ENCODE assay signal across 8 mouse cellular contexts in genomic region chr1:172410806-172411205, GRCm38 (mm10). TPM values are rescaled to one million over a fixed set of nuclear protein-coding genes. Genes with fewer than 3 reads are reported as not detected.
DNase-seq lines count a peak whose midpoint lies in the region; ATAC-seq lines count a peak whose summit lies in the region.

No protein-coding gene starts in this region.

- H3K27ac ChIP-seq in forebrain, embryonic 14.5 days (ENCODE audit: low read depth, low read length): no peak overlapping the region
- H3K27ac ChIP-seq in forebrain, embryonic 15.5 days (replicated peaks): no peak overlapping the region

- no peaks in the 10 kb centered on the region for H3K36me3 ChIP-seq in forebrain, embryonic 14.5 days (ENCODE audit: control insufficient read depth, insufficient read depth, low read length)
- H3K36me3 ChIP-seq in forebrain, embryonic 15.5 days: no peaks in the 10 kb centered on the region

- H3K9me3 ChIP-seq in forebrain, embryonic 14.5 days (replicated peaks; ENCODE audit: control insufficient read depth, low read length): no peaks in the 10 kb centered on the region
- no peaks in the 10 kb centered on the region for H3K9me3 ChIP-seq in forebrain, embryonic 15.5 days

- H3K4me2 ChIP-seq in forebrain, embryonic 14.5 days (ENCODE audit: low read length): no peak overlapping the region
- no peak overlapping the region for H3K4me2 ChIP-seq in forebrain, embryonic 15.5 days (replicated peaks)

- H3K4me1 ChIP-seq in forebrain, embryonic 14.5 days (ENCODE audit: control insufficient read depth, insufficient read depth, low read length): no peaks in the 10 kb centered on the region
- H3K4me1 ChIP-seq in forebrain, embryonic 15.5 days: no peaks in the 10 kb centered on the region

- peak; percentile 64 for DNase-seq in forebrain, embryonic 14.5 days (ENCODE audit: low spot score)
- DNase-seq in CD4-positive helper T cell, adult 2 months (ENCODE audit: low read depth, low spot score): peak; percentile 55
- DNase-seq in adrenal gland, postnatal 36 days: peak; percentile 63 to 80
- DNase-seq in gastrocnemius, adult 18-20 months (ENCODE audit: low spot score): peak; percentile 46
- DNase-seq in kidney, postnatal 4 days: peak; percentile 87 to 88
- peak; percentile 47 to 77 for DNase-seq in lung, postnatal 4 days
- DNase-seq in spleen, postnatal 36 days (ENCODE audit: low spot score in 2 of 2): peak; percentile 56 to 71

- no peaks in the 10 kb centered on the region for H3K27me3 ChIP-seq in forebrain, embryonic 14.5 days (replicated peaks; ENCODE audit: control insufficient read depth, insufficient read depth, low read length)
- H3K27me3 ChIP-seq in forebrain, embryonic 15.5 days: peaks cover 3% of the 10 kb centered on the region; the same call in 1 of the 2 replicates

- H3K9ac ChIP-seq in forebrain, embryonic 14.5 days (ENCODE audit: low read length): no peak overlapping the region
- no peak overlapping the region for H3K9ac ChIP-seq in forebrain, embryonic 15.5 days (replicated peaks)

- no peak overlapping the region for H3K4me3 ChIP-seq in forebrain, embryonic 14.5 days (ENCODE audit: low read depth, low read length)
- H3K4me3 ChIP-seq in forebrain, embryonic 15.5 days: no peak overlapping the region

- WGBS in forebrain, embryonic 14.5 days: 7% methylated on average over 4 of the region's 4 CpGs
- WGBS in forebrain, embryonic 15.5 days: 8% methylated on average over 4 of the region's 4 CpGs

- ATAC-seq in forebrain, embryonic 14.5 days: no peak
- no peak for ATAC-seq in forebrain, embryonic 15.5 days (replicated peaks)

RNA-seq across cellular contexts. Expression of gene Pigm, which starts 34.5 kb away (rescaled TPM):
- polyA plus RNA-seq in forebrain, embryonic 14.5 days (2014; fragmentation: Nextera tagmentation; extraction: Ambion mirVana): 4.8 and 5.1 TPM in 2 replicates
- 4.7 TPM in 2 replicates for polyA plus RNA-seq in forebrain, embryonic 15.5 days (2015; fragmentation: Nextera tagmentation; extraction: Ambion mirVana)
- 10 to 100 TPM; 11.2 to 13.2 TPM for total RNA-seq in adrenal gland, postnatal 36 days (2021)
- 1 to 10 TPM; 3.0 to 3.3 TPM for total RNA-seq in gastrocnemius, adult 18-20 months (2021)
